Mouse (Mus musculus) mature B cell (primary cell): ENCODE results near the gene Prrt3.

Experiments used
- in situ Hi-C: fragments of 300-500 bp; cut with MboI; formaldehyde crosslinking; loops from 2 replicates; pipeline ENCODE4 v1.14.3; 2019

Gene Prrt3

GRCm38 (mm10) chr6:113444207-113444965 is 57.3 kb downstream of the Prrt3 start:
- in situ Hi-C loops = no loop called here
